Mouse (Mus musculus) ovary, postnatal 10 days (tissue): ENCODE results near the gene Svs2.
"Not testable (repeated sequence)": the region's sequence is repeated elsewhere in the genome, so short reads cannot be mapped to it uniquely, and the experiment has no call there.

Experiments
- DNase-seq: peaks from one replicate; pipeline ENCODE4 v3.0.0; 2022; ENCODE audit warnings: low spot score

Svs2 gene

DNA sequence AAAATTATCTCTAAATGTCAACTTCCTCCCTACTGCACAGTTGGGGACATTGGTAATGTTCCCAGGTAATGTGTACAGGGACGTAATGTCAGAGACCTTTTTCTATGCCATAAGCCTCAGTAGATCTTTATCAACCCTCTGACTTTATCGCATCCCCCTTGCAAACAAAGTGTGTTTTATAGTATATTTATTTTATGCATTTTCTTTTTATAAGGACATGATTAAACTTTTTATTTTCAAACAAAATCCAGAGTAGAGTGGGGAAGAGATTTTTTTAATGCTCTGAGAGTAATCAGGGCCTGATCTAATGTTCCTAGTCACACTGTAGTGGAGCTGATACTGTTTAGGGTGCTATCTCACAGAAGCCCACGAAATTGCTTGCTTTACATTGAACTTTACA, at the start of gene Svs2:
Gene Svs2 (minus strand): TSS at position 101 of the 400 bp plus-strand sequence.
- no peak for DNase-seq

DNA sequence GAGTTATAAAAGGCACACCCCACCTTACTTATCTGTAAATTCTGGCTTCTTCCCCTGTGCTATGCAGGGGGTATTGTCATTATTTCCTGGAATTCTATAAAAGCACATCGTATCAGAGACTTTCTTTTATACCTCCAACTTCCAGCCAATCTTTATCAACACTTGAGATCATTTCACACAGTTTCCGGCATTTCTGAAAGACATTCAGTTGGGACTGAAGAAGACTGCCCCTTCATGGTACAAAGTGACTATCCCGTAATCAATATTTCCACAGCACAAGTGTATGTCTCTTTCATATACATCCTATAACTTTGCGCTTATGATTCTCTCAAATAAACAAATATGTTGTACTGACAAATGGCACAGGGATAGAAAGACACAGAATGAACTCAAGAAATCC, 40.1 kb upstream of the Svs2 start, which contains the start of gene Svs4:
Gene Svs4 (minus strand): TSS at position 101 of the 400 bp plus-strand sequence.
- no peak for DNase-seq

DNA sequence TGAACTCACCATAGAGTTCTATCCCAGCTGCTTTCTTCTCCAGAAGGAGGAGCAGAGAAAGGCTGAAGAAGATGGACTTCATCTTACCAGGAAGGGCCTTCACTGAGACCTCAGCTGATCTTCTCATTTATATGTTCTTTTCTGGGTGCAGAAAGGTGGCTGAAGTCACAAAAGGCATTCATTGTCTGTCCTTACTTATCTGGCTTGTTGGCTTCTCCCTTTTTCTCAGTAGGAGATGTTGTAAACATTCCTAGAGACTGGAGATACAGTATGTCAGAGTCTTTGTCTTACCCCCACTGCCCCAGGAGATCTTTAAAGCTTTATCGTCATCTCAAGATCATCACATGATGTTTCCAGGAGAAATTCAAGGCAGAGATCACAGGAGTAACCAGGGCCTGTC, 18.3 kb upstream of the Svs2 start, which contains the start of gene Svs3b:
Gene Svs3b (minus strand): TSS at position 101 of the 400 bp plus-strand sequence.
- not testable (repeated sequence) for DNase-seq

DNA sequence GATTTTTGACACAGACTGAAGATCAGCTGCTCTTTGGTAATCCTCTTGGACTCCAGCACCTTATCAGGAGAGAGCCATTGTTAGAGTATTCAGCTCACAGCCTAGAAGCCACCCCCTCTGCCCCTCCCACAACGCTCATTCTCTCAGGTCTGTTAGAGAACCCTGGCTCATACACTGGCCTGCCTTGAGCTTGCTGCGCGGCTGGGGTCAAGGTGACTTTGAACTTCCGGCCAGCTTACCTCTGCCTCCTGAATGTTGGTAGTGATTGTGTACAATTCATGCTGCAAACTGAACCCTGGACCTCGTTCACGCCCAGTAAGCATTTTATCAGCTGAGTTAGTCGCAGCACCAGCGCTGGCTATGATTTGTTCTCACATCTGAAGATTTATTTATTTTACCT, 5.6 kb downstream of the Svs2 start:
- DNase-seq = no peak

- DNase-seq = no peak
Observed at GRCm38 (mm10) chr2:164228361-164229070, 9.8 kb downstream of the Svs2 start.

GRCm38 (mm10) chr2:164221522-164221921, 16.7 kb downstream of the Svs2 start, which contains the start of gene Wfdc15b:
Gene Wfdc15b, minus strand, starts transcription at chr2:164221660.
- DNase-seq = no peak

DNA sequence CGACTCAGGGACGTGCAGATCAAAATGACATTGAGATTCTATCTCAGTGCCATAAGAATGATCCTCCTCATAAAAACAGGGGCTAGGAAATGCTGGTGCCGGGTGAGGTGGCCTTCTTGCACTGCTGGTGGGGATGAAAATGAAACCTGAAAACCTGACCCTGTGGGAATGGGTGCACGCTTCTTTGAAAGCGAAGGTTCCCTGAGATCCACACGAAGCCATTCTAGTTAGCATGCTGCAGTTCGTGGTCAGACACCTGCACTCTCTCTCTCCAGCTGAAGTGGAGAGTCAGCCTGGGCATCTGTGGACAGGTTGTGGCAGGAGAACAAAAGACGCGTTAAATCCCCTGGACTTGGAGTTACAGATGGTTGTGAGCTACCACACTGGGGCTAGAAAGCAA, 19.0 kb downstream of the Svs2 start:
- no peak for DNase-seq

- no peak for DNase-seq
Observed at GRCm38 (mm10) chr2:164212711-164213110, 25.6 kb downstream of the Svs2 start.

GRCm38 (mm10) chr2:164210892-164211291, 27.4 kb downstream of the Svs2 start:
- no peak for DNase-seq

DNA sequence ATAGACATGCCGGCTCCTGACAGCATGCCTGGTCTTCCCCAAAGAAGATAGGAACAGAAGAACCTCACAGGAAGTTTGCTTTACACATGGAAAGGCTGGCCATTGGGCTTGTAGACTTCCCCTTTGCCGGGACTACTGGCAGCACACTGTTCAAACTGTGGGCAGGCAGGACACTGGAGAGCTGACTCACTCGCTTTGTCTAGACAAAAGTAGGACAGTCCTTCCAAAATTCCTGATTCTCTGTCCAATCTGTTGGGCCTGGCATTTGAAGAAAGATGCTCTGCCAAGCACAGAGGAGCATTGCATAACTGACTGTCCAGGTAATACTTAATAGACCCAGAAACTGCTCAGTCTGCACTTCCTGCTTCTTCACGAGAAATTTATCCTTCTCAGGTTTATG, 31.6 kb downstream of the Svs2 start:
- DNase-seq = no peak

DNA sequence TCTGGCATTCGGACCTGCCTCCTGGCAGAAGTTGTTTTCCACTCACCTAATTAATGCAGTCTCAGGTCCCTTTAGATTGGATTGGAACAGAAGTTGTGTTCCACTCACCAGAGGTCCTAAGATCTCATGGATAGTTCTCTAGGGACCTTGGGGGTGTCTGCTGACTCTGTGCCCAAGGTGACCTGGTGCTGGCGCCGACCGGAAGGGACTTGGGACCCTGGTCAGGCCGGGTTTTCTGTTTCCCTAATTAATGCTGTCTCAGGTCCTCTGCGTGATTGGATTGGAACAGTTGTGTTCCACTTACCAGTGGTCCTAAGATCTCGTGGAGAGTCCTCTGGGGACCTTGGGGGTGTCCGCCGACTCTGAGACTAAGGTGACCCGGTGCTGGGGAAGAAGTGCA, 32.3 kb downstream of the Svs2 start:
- DNase-seq = not testable (repeated sequence)

DNA sequence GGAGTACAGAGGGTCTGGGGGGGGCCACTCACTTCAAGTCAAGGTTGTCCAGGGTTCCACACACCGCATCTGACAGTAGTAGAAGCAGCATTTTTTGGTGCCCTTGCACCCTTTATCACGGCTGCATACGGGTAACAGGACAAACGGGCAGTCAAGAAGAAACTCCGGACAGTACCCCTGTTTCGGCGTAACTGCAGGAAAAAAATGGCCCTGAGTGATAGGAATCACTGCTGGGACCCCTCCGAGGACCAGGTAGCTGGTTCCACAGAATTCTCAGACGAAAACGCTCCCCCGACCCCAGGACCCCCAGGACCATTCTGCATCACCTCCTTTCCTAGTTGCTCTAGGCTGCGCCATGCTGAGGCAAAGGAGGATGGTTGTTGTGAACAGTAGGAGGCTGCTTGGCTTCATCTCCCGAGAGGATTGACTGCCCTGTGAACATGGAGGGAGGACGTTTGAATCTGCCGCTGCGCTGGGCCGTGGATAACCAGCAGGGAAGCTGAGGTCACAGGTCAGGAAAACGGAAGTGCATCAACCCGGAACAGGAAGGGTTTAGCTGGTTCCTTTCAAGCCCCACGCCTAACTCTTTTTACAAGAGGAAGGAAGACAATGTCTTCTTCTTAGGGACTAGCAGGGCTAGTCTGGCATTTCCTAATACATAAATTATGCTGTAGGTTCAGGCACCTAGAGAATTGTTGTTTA, 38.5 kb downstream of the Svs2 start, which contains the start of gene Wfdc15a:
Gene Wfdc15a (minus strand): TSS at position 505 of the 702 bp plus-strand sequence.
- no peak for DNase-seq

DNA sequence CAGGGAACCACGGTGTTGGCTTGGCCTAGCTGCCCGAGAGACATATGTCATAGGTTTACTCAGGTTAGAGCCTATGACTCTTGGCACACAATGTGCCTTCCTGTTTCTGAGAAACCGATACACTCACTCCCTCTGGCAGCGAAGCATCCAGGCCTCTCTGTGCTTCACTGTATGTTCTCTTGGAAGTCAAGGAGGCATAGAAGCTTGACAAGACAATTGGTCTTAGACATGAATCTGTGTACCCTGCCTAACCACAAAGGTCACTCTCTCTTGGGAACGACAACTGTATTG, 41.6 kb downstream of the Svs2 start:
- no peak for DNase-seq

- no peak for DNase-seq
Observed at GRCm38 (mm10) chr2:164195971-164196699, 42.1 kb downstream of the Svs2 start.

GRCm38 (mm10) chr2:164194959-164195630, 43.2 kb downstream of the Svs2 start:
- DNase-seq = no peak

- no peak for DNase-seq
Observed at GRCm38 (mm10) chr2:164192279-164192678, 46.0 kb downstream of the Svs2 start.

GRCm38 (mm10) chr2:164190576-164190975, 47.7 kb downstream of the Svs2 start, which contains the start of gene Wfdc12:
Gene Wfdc12, minus strand, starts transcription at chr2:164190608.
- DNase-seq = no peak

DNA sequence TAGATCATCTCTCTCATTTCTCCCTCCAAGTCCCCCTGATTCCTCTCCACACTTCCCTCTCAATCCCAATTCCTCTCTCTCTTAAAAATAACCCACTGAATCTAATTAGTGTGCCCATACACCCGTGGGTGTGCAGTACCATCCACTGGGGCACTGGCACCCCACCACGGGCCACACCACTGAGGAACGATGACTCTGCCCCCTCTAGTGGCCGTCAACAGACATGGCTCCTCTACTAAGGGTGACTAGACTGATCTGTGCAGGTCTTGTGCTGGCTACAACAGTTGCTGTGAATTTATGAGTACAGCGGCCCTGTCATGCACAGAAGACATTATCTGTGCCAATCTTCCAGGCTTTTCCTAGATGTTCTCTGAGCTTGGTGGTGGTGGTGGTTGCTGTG, 49.5 kb downstream of the Svs2 start:
- no peak for DNase-seq
